Mouse (Mus musculus): ENCODE measurements around the gene Pla2g15.

GRCm38 (mm10) chr8:106129232-106129930 is 20.8 kb upstream of the Pla2g15 start:
- TF ChIP-seq TBP (conservative IDR thresholded peaks at IDR 0.05; ENCODE audit: low read depth, low read length) (no peak), IRF4 (IDR thresholded peaks at IDR 0.05; ENCODE audit: low read depth, low read length) (no peak), CHD2 (IDR thresholded peaks at IDR 0.05; ENCODE audit: low read length) (no peak), CTCF (conservative IDR thresholded peaks at IDR 0.05 in 1 of 2, IDR thresholded peaks at IDR 0.05 in 1 of 2; ENCODE audit: low read depth in 2 of 2, low read length in 2 of 2) (no peak), RCOR1 (conservative IDR thresholded peaks at IDR 0.05; ENCODE audit: low read depth, low read length) (no peak), KAT2A (IDR thresholded peaks at IDR 0.05; ENCODE audit: insufficient replicate concordance, low read length) (no peak), ZNF384 (IDR thresholded peaks at IDR 0.05; ENCODE audit: low read depth, low read length) (no peak), POLR2A (IDR thresholded peaks at IDR 0.05; ENCODE audit: low read depth, low read length) (no peak), EP300 (IDR thresholded peaks at IDR 0.05; ENCODE audit: low read length) (no peak), USF1 (IDR thresholded peaks at IDR 0.05; ENCODE audit: low read depth, low read length) (no peak), SIN3A (IDR thresholded peaks at IDR 0.05; ENCODE audit: low read length) (no peak), NRF1 (IDR thresholded peaks at IDR 0.05; ENCODE audit: low read depth, low read length) (no peak), USF2 (conservative IDR thresholded peaks at IDR 0.05; ENCODE audit: low read depth, low read length) (no peak), CHD1 (IDR thresholded peaks at IDR 0.05; ENCODE audit: low read depth, low read length) (no peak)
